Mouse (Mus musculus): Measurements from ENCODE around the gene Mctp2.

DNA sequence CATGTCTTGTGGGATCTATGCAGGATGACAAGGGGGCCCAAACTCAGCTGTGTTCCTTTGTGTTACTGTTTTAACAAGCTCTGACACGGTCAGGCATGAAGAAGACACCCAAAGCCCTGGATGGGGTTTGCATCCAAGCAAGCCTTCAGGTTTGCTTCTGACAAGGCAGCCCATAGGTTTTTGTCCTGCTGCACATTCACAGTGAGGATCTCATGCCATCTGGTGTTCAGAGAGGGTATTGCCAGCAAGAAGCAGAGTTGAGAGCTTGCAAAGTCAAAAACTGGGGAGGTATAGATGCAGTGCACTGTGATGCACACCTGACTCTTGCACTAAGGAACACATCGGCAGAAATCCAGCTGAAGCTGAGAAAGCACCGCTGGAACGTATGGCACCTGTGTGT is 67.8 kb downstream of the Mctp2 start:
- TF ChIP-seq CTCF (IDR thresholded peaks at IDR 0.05; ENCODE audit: low read depth) (peak; percentile 91), EP300 (IDR thresholded peaks at IDR 0.05; ENCODE audit: low read depth) (no peak)

Data from heart, postnatal 0 days (tissue).